Mouse (Mus musculus) stomach, postnatal 0 days (tissue): Measurements from ENCODE around the gene Gm614. TPM values are rescaled to one million over a fixed set of nuclear protein-coding genes. Genes with fewer than 3 reads are reported as not detected.

Experiments
- ATAC-seq: fragments of 200-750 bp; cut with Nextera tagmentation; 2 replicates; pipeline ENCODE4 v1.8.0; 2017; ENCODE audit not compliant: low FRiP score, low TSS enrichment
- DNase-seq: peaks from one replicate; pipeline ENCODE4 v3.0.0-alpha.2; 2016; ENCODE audit warnings: low spot score
- H3K27ac ChIP-seq: fragments of 300-500 bp; sonication (generic); replicated peaks from 2 replicates; pipeline ENCODE4 v1.5.1; 2014; ENCODE audit warnings: mild to moderate bottlenecking, control low read depth
- H3K27me3 ChIP-seq: fragments of 300-500 bp; sonication (generic); 2 replicates; pipeline ENCODE4 v1.6.1; 2014; ENCODE audit warnings: low read length; ENCODE audit not compliant: control insufficient read depth, insufficient read depth
- H3K36me3 ChIP-seq: fragments of 300-500 bp; sonication (generic); 2 replicates; pipeline ENCODE4 v1.6.1; 2014; ENCODE audit warnings: low read length, mixed read lengths; ENCODE audit not compliant: control insufficient read depth, insufficient read depth
- H3K4me1 ChIP-seq: fragments of 300-500 bp; sonication (generic); replicated peaks from 2 replicates; pipeline ENCODE4 v1.6.1; 2014; ENCODE audit warnings: antibody characterized with exemption; ENCODE audit not compliant: control insufficient read depth, insufficient read depth
- H3K4me2 ChIP-seq: fragments of 300-500 bp; sonication (generic); replicated peaks from 2 replicates; pipeline ENCODE4 v1.6.1; 2014; ENCODE audit warnings: low read depth, mild to moderate bottlenecking, control low read depth, moderate library complexity
- H3K4me3 ChIP-seq: fragments of 300-500 bp; sonication (generic); 2 replicates; pipeline ENCODE4 v1.5.1; 2014; ENCODE audit warnings: low read depth, low read length, control low read depth
- H3K9ac ChIP-seq: fragments of 300-500 bp; sonication (generic); 2 replicates; pipeline ENCODE4 v1.6.1; 2014; ENCODE audit warnings: mild to moderate bottlenecking, low read length, control low read depth, mixed read lengths
- H3K9me3 ChIP-seq: fragments of 300-500 bp; sonication (generic); 2 replicates; pipeline ENCODE4 v1.6.1; 2016; ENCODE audit warnings: low read length; ENCODE audit not compliant: control insufficient read depth
- CTCF ChIP-seq: IDR thresholded peaks from 2 replicates; pipeline ENCODE4 v1.5.1; 2016; ENCODE audit warnings: antibody characterized with exemption, low read depth, mild to moderate bottlenecking, moderate library complexity
- EP300 ChIP-seq: optimal IDR thresholded peaks from 2 replicates; pipeline ENCODE3; 2016; ENCODE audit warnings: antibody characterized with exemption
- WGBS: fragments of 180-500 bp; shearing (Covaris S2); extraction: QIAGEN DNeasy Blood & Tissue Kit; methylation state at CpG from one replicate; pipeline ENCODE4 v1.1.7; 2014; 5-methylcytosine and 5-hydroxymethylcytosine counted together
- polyA plus RNA-seq: library from polyadenylated mRNA; unstranded; fragments of >200 nt; fragmentation: Nextera tagmentation; extraction: Ambion mirVana; gene quantifications from 2 replicates; pipeline ENCODE4 v1.2.1, GENCODE M21; 2015

Gene Gm614
- polyA plus RNA-seq, 1 experiment from 2014 or later = not detected

DNA sequence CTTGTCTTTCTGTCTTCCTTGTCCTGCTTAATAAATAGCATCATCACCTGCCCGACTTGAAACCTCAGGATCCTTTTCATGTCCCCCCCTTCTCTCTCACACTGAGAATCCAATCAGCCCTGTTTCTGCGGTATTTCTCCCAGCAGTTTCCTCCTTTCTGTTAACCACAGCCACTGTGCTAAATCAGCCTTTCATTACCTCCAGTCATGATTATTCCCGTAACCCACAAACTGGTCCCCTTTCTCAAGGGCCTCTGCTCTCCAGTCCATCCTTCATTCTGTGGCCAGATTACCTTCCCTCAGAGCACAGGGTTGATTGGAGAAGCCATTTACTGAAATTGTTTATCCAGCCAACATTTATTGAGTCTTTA lies 4.9 kb upstream of the Gm614 start, which contains the start of gene Gm20489:
Gene Gm20489, minus strand, starts transcription at position 269 of the 370 bp plus-strand sequence.
- Histone ChIP-seq H3K27me3 (no peaks in the 10 kb centered on the region), H3K9ac (no peak within 1 kb of the TSS), H3K36me3 (no peaks in the 10 kb centered on the region), H3K4me3 (no peak within 1 kb of the TSS), H3K4me1 (no peaks in the 10 kb centered on the region), H3K9me3 (no peaks in the 10 kb centered on the region), H3K27ac (no peak within 1 kb of the TSS), H3K4me2 (no peak within 1 kb of the TSS)
- ATAC-seq (no peak), DNase-seq (no peak)
- 41% methylated on average over 3 of the region's 3 CpGs for WGBS
- no peak for TF ChIP-seq EP300
- TF ChIP-seq CTCF = no peak

DNA sequence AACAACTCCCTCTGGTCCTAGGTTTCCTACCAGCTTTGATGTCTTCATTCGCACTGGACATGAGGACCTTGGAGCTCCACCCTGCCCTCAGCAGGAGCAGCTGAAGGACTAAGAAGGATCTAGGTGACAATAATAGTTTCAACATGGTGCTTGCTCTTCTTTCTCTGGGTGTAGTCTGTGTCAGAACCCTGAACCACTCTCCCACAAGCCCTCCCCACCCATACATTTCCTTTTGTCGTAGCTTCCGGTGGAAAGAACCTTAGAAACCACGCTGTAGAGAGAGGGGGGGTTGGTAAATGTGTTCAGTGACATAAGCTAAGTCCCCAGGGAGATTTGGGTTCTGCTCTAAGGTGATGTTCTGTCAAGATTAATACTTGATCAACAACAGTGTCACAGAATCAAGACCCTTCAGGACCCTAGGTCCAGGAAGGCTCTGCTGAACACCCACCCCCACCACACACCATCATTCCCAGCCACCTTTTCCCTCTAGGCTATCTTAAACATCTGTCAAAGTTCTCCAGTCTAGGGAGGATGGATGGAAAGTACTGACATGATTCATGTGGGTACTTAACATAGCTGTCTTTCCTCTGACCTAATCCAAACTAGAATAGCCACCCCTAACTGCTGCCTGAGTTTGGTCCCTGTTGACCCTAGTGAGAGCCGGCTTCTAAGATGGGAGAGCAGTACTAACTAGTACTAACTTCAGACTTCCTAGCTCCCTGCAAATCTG lies 4.4 kb upstream of the Gm614 start, which contains the start of gene Il2rg:
Gene Il2rg, minus strand, starts transcription at position 231 of the 730 bp plus-strand sequence.
- 47% methylated on average over 5 of the region's 5 CpGs for WGBS
- no peak within 1 kb of the TSS for H3K4me2 ChIP-seq

DNA sequence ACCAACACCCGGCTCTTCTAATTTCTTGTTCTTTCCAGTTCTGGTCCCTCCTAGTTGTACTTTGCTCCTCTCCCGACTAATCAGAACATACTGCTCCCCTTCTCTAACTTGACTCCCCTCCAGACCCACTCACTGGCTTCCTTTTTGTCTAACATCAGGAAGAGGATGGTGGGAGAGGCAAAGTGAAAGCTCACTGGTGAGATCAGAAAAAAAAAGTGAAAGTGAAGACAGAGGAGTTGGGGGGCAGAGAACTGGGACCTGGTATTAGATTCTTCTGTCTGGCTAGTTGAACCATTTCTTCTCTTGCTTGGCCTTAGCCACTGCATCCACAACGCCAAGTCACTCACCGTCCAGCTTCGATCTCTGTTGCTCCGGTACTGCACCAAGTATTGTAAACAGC lies 2.8 kb upstream of the Gm614 start:
- H3K4me1 ChIP-seq = no peaks in the 10 kb centered on the region
- H3K9me3 ChIP-seq = no peaks in the 10 kb centered on the region
- H3K27me3 ChIP-seq = no peaks in the 10 kb centered on the region
- 90% methylated on average over 6 of the region's 6 CpGs for WGBS
- H3K9ac ChIP-seq = no peak overlapping the region
- ATAC-seq (no peak), DNase-seq (no peak)
- no peak overlapping the region for H3K4me2 ChIP-seq
- H3K27ac ChIP-seq = no peak overlapping the region
- H3K36me3 ChIP-seq = no peaks in the 10 kb centered on the region
- no peak for TF ChIP-seq CTCF
- TF ChIP-seq EP300 = no peak
- no peak overlapping the region for H3K4me3 ChIP-seq

More for the DNA sequence above, 4.4 kb upstream of the Gm614 start, which contains the start of gene Il2rg:
- Histone ChIP-seq H3K4me1 (no peaks in the 10 kb centered on the region), H3K27ac (no peak within 1 kb of the TSS), H3K9me3 (no peaks in the 10 kb centered on the region), H3K36me3 (no peaks in the 10 kb centered on the region), H3K9ac (no peak within 1 kb of the TSS), H3K27me3 (no peaks in the 10 kb centered on the region), H3K4me3 (no peak within 1 kb of the TSS)
- DNase-seq (no peak), ATAC-seq (no peak)
- TF ChIP-seq EP300 (no peak), CTCF (no peak)

- WGBS = 42% methylated on average over 6 of the region's 13 CpGs
- Histone ChIP-seq H3K4me2 (no peak overlapping the region), H3K27ac (no peak overlapping the region), H3K4me3 (no peak overlapping the region), H3K9ac (no peak overlapping the region), H3K36me3 (no peaks in the 10 kb centered on the region), H3K4me1 (no peaks in the 10 kb centered on the region), H3K9me3 (no peaks in the 10 kb centered on the region), H3K27me3 (no peaks in the 10 kb centered on the region)
- TF ChIP-seq CTCF (no peak), EP300 (no peak)
- DNase-seq = no peak
- peak; percentile 49 for ATAC-seq
Measured at GRCm38 (mm10) chrX:101260441-101261325, 3.1 kb downstream of the Gm614 start.

GRCm38 (mm10) chrX:101256603-101257002 lies 7.2 kb downstream of the Gm614 start:
- DNase-seq = peak; percentile 29
- no peak overlapping the region for H3K4me3 ChIP-seq
- 78% methylated on average over 13 of the region's 13 CpGs for WGBS
- H3K4me1 ChIP-seq = no peaks in the 10 kb centered on the region
- no peak overlapping the region for H3K9ac ChIP-seq
- H3K4me2 ChIP-seq = no peak overlapping the region
- no peak overlapping the region for H3K27ac ChIP-seq
- TF ChIP-seq CTCF (peak; percentile 52), EP300 (no peak)
- ATAC-seq = no peak
- no peaks in the 10 kb centered on the region for H3K36me3 ChIP-seq
- H3K27me3 ChIP-seq = no peaks in the 10 kb centered on the region
- H3K9me3 ChIP-seq = no peaks in the 10 kb centered on the region

GRCm38 (mm10) chrX:101254740-101255139 lies 9.1 kb downstream of the Gm614 start:
- H3K27ac ChIP-seq = 0 out of 2 replicates have a peak overlapping the region, but pooled peaks have one; percentile 45
- peak; percentile 18 for DNase-seq
- no peaks in the 10 kb centered on the region for H3K36me3 ChIP-seq
- TF ChIP-seq EP300 = no peak
- no peak for TF ChIP-seq CTCF
- ATAC-seq = peak; percentile 49
- peak overlapping the region; percentile 56 for H3K9ac ChIP-seq
- no peaks in the 10 kb centered on the region for H3K4me1 ChIP-seq
- H3K9me3 ChIP-seq = no peaks in the 10 kb centered on the region
- H3K4me3 ChIP-seq = peak overlapping the region; percentile 47
- WGBS = 13% methylated on average over 26 of the region's 26 CpGs
- peak overlapping the region; percentile 74 for H3K4me2 ChIP-seq
- H3K27me3 ChIP-seq = no peaks in the 10 kb centered on the region
